Mouse (Mus musculus) forebrain, postnatal 0 days (tissue): Measurements from ENCODE around the gene Trdmt1. TPM values are rescaled to one million over a fixed set of nuclear protein-coding genes. Genes with fewer than 3 reads are reported as not detected.
A peak's percentile ranks its signal among the peaks of the same experiment; 100 is the strongest.

Experiments
- ATAC-seq: fragments of 200-750 bp; cut with Nextera tagmentation; 2 replicates; pipeline ENCODE4 v1.8.0; 2017; ENCODE audit warnings: mild to moderate bottlenecking, moderate library complexity
- DNase-seq: peaks from one replicate; pipeline ENCODE4 v3.0.0-alpha.2; 2015
- H3K27ac ChIP-seq: fragments of 300-500 bp; sonication (generic); 2 replicates; pipeline ENCODE4 v1.5.1; 2014; ENCODE audit warnings: low read depth, mild to moderate bottlenecking, antibody characterized with exemption, low read length, moderate library complexity, mixed read lengths
- H3K27me3 ChIP-seq: fragments of 300-500 bp; sonication (generic); 2 replicates; pipeline ENCODE4 v1.6.1; 2014; ENCODE audit warnings: mild to moderate bottlenecking, low read length, mixed read lengths; ENCODE audit not compliant: insufficient read depth
- H3K36me3 ChIP-seq: fragments of 300-500 bp; sonication (generic); 2 replicates; pipeline ENCODE4 v1.6.1; 2014; ENCODE audit warnings: mild to moderate bottlenecking, moderate library complexity; ENCODE audit not compliant: insufficient read depth
- H3K4me1 ChIP-seq: fragments of 300-500 bp; sonication (generic); 2 replicates; pipeline ENCODE4 v1.6.1; 2014; ENCODE audit warnings: antibody characterized with exemption; ENCODE audit not compliant: insufficient read depth
- H3K4me2 ChIP-seq: fragments of 300-500 bp; sonication (generic); 2 replicates; pipeline ENCODE4 v1.6.1; 2014; ENCODE audit warnings: low read depth, mild to moderate bottlenecking, moderate library complexity
- H3K4me3 ChIP-seq: fragments of 300-500 bp; sonication (generic); 2 replicates; pipeline ENCODE4 v1.5.1; 2014; ENCODE audit warnings: low read depth, low read length, mixed read lengths
- H3K9ac ChIP-seq: fragments of 300-500 bp; sonication (generic); 2 replicates; pipeline ENCODE4 v1.6.1; 2014; ENCODE audit warnings: mild to moderate bottlenecking
- H3K9me3 ChIP-seq: fragments of 300-500 bp; sonication (generic); 2 replicates; pipeline ENCODE4 v1.6.1; 2016; ENCODE audit warnings: low read length
- CTCF ChIP-seq: sonication (generic); IDR thresholded peaks from 2 replicates; pipeline ENCODE4 v1.5.1; 2016; ENCODE audit warnings: antibody characterized with exemption, control low read depth, low read depth
- WGBS: fragments of 180-500 bp; shearing (Covaris S2); extraction: QIAGEN DNeasy Blood & Tissue Kit; methylation state at CpG from one replicate; pipeline ENCODE4 v1.1.7; 2014; 5-methylcytosine and 5-hydroxymethylcytosine counted together
- polyA plus RNA-seq: library from polyadenylated mRNA; unstranded; fragments of >200 nt; fragmentation: Nextera tagmentation; extraction: Ambion mirVana; gene quantifications from 2 replicates; pipeline ENCODE4 v1.2.1, GENCODE M21; 2015
- total RNA-seq: library from RNA; depleted of rRNA; stranded (reverse); fragments of >200 nt; gene quantifications from 2 replicates; pipeline ENCODE4 v1.2.3, GENCODE M21; 2014

Trdmt1 gene
- total and polyA plus RNA-seq, 2 experiments from 2014 or later = 7.8 to 11.3 TPM

DNA sequence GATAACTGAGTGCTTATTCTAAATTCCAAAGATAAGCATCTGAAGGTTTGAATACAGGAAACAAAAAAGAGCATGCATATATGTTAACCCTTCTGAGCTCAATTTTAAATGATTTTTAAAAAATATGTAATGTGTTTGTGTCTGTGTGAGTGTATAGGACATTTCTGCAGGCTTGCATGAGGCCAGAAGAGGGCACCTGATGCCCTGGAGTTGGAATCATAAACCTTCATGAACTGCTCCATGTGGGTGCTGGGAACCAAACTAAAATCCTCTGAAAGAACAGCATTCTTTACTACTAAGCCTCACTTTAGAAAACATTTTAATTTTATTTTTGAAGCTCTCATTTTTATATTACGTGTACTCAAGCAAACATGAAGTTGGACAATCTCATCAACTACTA, 32.9 kb upstream of the Trdmt1 start:
- H3K4me2 ChIP-seq = no peak overlapping the region
- H3K27ac ChIP-seq = no peak overlapping the region
- no peak overlapping the region for H3K9ac ChIP-seq
- no peaks in the 10 kb centered on the region for H3K9me3 ChIP-seq
- H3K36me3 ChIP-seq = peaks cover 12% of the 10 kb centered on the region; the same call in 1 of the 2 replicates
- 0 out of 2 replicates have a peak, but pooled peaks have one; percentile 11 for TF ChIP-seq CTCF
- WGBS = 96% methylated on average over 1 of the region's 1 CpGs
- ATAC-seq = no peak
- peaks cover 4% of the 10 kb centered on the region; the same call in 1 of the 2 replicates for H3K4me1 ChIP-seq
- H3K4me3 ChIP-seq = no peak overlapping the region
- no peaks in the 10 kb centered on the region for H3K27me3 ChIP-seq
- DNase-seq = no peak

DNA sequence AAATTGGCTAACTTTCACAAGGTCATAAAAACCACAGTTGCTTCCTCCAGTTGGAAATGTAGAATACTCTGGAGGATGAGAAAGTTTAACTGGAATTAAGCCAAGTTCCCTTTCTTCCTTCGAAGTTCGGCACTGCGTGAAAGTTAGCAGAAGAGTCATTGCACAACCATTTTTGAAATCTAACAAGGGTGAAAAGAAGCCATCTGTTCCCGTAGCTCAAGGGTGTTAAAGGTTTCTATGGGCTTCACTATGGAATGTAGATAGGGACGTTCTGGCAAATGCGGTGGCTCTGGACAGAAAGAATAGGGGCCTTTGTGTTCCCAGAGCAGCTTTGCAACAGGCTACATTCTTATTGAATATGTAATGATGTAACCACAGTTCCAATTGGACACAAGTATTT, 31.5 kb upstream of the Trdmt1 start:
- peak overlapping the region; percentile 96 for H3K4me2 ChIP-seq
- peak overlapping the region; percentile 63 for H3K4me3 ChIP-seq
- H3K9me3 ChIP-seq = no peaks in the 10 kb centered on the region
- ATAC-seq (no peak), DNase-seq (peak; percentile 24)
- peaks cover 4% of the 10 kb centered on the region; the same call in 1 of the 2 replicates for H3K4me1 ChIP-seq
- H3K27ac ChIP-seq = no peak overlapping the region
- no peak for TF ChIP-seq CTCF
- under 1% methylated on average over 6 of the region's 6 CpGs for WGBS
- no peaks in the 10 kb centered on the region for H3K27me3 ChIP-seq
- peaks cover 7% of the 10 kb centered on the region; the same call in 1 of the 2 replicates for H3K36me3 ChIP-seq
- no peak overlapping the region for H3K9ac ChIP-seq

DNA sequence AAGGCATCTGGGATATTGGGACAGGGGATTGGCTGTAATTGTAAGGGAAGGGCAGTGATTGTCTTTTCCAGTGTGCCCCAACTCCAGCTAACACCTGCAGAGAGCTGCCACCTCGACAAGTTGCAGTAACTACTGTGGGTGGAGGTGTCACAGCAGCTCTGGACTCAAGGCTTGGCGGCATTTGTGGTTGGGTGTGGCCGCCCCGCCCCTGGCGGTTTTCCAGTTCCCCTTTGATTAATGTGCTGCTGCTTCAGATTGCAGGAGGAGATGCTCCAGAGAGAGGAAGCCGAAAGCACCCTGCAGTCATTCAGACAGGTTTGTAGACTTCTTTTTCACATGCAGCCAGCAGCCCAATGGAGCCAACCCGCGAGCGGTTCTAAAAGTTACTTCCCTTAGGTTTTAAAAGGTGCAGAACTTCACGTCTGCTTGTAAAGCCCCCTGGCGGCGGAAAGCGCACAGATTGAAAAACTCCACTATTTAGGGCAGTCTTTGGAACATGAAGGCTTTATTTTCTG, 30.9 kb upstream of the Trdmt1 start:
- peaks cover 4% of the 10 kb centered on the region; the same call in 1 of the 2 replicates for H3K4me1 ChIP-seq

DNA sequence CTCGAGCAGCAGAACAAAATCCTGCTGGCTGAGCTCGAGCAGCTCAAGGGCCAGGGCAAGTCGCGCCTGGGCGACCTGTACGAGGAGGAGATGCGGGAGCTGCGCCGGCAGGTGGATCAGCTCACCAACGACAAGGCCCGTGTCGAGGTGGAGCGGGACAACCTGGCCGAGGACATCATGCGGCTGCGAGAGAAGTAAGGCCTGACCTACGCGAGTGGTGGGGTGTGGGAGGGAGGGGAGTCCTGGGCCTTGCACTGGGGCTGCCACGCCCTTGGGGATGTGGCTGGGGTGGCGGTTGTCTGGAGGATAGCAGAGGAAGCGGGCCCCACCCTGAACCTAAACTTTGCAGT, 30.3 kb upstream of the Trdmt1 start:
- Histone ChIP-seq H3K9me3 (no peaks in the 10 kb centered on the region), H3K4me3 (peak overlapping the region; percentile 63), H3K4me2 (peak overlapping the region; percentile 96), H3K9ac (peak overlapping the region; percentile 56), H3K27me3 (no peaks in the 10 kb centered on the region), H3K36me3 (no peaks in the 10 kb centered on the region), H3K27ac (peak overlapping the region; percentile 84; the same call in 1 of the 2 replicates), H3K4me1 (peaks cover 4% of the 10 kb centered on the region; the same call in 1 of the 2 replicates)
- ATAC-seq (no peak), DNase-seq (no peak)
- no peak for TF ChIP-seq CTCF
- under 1% methylated on average over 21 of the region's 21 CpGs for WGBS

More for the DNA sequence above, 30.9 kb upstream of the Trdmt1 start:
- under 1% methylated on average over 13 of the region's 13 CpGs for WGBS
- peak overlapping the region; percentile 63 for H3K4me3 ChIP-seq
- H3K4me2 ChIP-seq = peak overlapping the region; percentile 96
- peak; percentile 78 for TF ChIP-seq CTCF
- peak; percentile 84 for DNase-seq
- H3K9me3 ChIP-seq = no peaks in the 10 kb centered on the region
- ATAC-seq = no peak
- H3K27ac ChIP-seq = no peak overlapping the region
- peak overlapping the region; percentile 14; the same call in 1 of the 2 replicates for H3K9ac ChIP-seq
- H3K27me3 ChIP-seq = no peaks in the 10 kb centered on the region
- H3K36me3 ChIP-seq = peaks cover 5% of the 10 kb centered on the region; the same call in 1 of the 2 replicates

DNA sequence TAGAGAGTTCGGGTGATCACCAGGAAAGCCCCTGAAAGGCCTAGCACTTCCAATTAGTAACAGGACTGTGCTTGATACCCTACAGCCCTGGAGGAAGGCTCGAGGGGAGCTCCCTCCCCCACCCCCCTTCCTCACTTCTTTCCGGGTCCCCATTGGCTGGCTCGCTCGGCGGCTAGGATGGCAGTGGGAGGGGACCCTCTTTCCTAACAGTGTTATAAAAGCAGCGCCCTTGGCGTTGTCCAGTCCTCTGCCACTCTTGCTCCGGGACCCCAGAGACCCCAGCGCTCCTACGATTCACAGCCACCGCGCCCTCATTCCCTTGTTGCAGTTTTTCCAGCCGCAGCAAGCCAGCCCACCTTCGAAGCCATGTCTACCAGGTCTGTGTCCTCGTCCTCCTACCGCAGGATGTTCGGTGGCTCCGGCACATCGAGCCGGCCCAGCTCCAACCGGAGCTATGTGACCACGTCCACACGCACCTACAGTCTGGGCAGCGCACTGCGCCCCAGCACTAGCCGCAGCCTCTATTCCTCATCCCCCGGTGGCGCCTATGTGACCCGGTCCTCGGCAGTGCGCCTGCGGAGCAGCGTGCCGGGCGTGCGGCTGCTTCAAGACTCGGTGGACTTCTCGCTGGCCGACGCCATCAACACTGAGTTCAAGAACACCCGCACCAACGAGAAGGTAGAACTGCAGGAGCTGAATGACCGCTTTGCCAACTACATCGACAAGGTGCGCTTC, 29.8 kb upstream of the Trdmt1 start:
- Histone ChIP-seq H3K9me3 (no peaks in the 10 kb centered on the region), H3K27me3 (no peaks in the 10 kb centered on the region), H3K27ac (peak overlapping the region; percentile 84), H3K4me2 (peak overlapping the region; percentile 96), H3K9ac (peak overlapping the region; percentile 56), H3K4me1 (peaks cover 4% of the 10 kb centered on the region; the same call in 1 of the 2 replicates), H3K36me3 (no peaks in the 10 kb centered on the region), H3K4me3 (peak overlapping the region; percentile 63)
- DNase-seq (no peak), ATAC-seq (peak; percentile 91)
- TF ChIP-seq CTCF = peak; percentile 20; the same call in 1 of the 2 replicates
- WGBS = under 1% methylated on average over 46 of the region's 46 CpGs

DNA sequence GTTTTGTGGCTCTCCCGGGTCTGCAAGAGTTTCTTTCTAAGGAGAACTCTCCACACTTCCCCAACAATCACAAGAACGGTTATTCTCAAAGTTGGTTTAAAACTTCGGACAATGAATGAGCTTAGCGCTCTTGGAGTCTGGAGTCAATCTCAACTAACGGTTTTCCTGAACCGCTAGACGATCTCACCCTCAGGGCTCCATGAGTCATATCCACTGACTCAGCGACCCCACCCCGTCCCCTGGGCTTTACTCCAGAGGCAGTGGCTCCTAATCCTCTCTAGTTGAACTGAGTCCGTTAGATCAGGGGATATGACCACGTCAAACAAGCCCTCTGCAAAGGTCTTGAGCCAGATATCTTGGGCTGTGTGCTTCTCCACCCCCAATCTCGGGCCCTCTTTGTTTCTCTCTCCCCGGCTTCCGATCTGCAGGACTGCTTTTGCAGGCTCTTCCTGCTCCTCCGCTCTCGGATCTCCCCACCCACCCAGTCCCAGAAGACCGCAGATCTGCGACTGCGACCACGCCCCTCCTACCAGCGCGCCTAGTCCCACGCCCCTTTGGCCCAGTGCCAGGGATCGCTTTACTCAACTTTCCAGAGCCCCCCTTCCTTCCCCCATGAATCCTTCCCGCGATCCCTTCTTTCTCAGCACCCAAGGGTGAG, 29.1 kb upstream of the Trdmt1 start, which contains the start of gene Vim:
Gene Vim (plus strand): TSS at position 520 of the 658 bp plus-strand sequence.
- peaks cover 4% of the 10 kb centered on the region; the same call in 1 of the 2 replicates for H3K4me1 ChIP-seq
- H3K36me3 ChIP-seq = no peaks in the 10 kb centered on the region
- WGBS = 1% methylated on average over 26 of the region's 26 CpGs
- H3K4me3 ChIP-seq = peak within 1 kb of the TSS; percentile 63
- H3K4me2 ChIP-seq = peak within 1 kb of the TSS; percentile 96
- no peaks in the 10 kb centered on the region for H3K9me3 ChIP-seq
- DNase-seq = peak; percentile 94
- TF ChIP-seq CTCF = no peak
- peak within 1 kb of the TSS; percentile 84 for H3K27ac ChIP-seq
- peak within 1 kb of the TSS; percentile 56 for H3K9ac ChIP-seq
- H3K27me3 ChIP-seq = no peaks in the 10 kb centered on the region
- ATAC-seq = peak; percentile 92
